Mouse (Mus musculus): ENCODE data around the gene 4930442H23Rik. TPM values are rescaled to one million over a fixed set of nuclear protein-coding genes. Genes with fewer than 3 reads are reported as not detected.
"Not testable (repeated sequence)": the region's sequence is repeated elsewhere in the genome, so short reads cannot be mapped to it uniquely, and the experiment has no call there.

The 4930442H23Rik gene
- total and polyA plus RNA-seq, 2 experiments from 2014 or later = 0.24 TPM; not detected in 1

DNA sequence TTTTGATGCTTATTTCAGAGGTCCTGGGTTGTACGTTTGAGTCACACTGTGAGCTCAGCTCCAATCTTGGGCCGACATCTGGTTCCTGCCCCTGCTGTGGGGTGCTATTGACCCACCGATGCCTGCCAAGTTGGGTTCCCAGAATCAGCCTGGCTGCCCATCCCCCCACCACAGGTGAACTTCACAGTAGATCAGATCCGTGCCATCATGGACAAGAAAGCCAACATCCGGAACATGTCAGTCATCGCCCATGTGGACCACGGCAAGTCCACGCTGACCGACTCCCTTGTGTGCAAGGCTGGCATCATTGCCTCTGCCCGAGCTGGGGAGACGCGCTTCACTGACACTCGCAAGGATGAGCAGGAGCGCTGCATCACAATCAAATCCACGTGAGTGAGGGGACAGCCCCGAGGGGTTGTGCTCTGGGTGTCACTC is 6.1 kb downstream of the 4930442H23Rik start:
- no peak for DNase-seq
- TF ChIP-seq CTCF (IDR thresholded peaks at IDR 0.05; ENCODE audit: low read depth) = no peak
- peaks cover 18% of the 10 kb centered on the region for H3K4me1 ChIP-seq (ENCODE audit: insufficient read depth)
- H3K4me2 ChIP-seq (ENCODE audit: low read depth) = peak overlapping the region; percentile 62
- H3K9ac ChIP-seq = peak overlapping the region; percentile 85
- peak overlapping the region; percentile 64 for H3K4me3 ChIP-seq (ENCODE audit: low read depth, low read length)
- peak overlapping the region; percentile 95; the same call in 1 of the 2 replicates for H3K27ac ChIP-seq (ENCODE audit: low read depth, low read length)
- H3K27me3 ChIP-seq (ENCODE audit: insufficient read depth, low read length) = no peaks in the 10 kb centered on the region
- no peak for ATAC-seq
- no peaks in the 10 kb centered on the region for H3K9me3 ChIP-seq (ENCODE audit: low read length)
- peaks cover 49% of the 10 kb centered on the region for H3K36me3 ChIP-seq (ENCODE audit: insufficient read depth)
- WGBS = 10% methylated on average over 16 of the region's 16 CpGs

DNA sequence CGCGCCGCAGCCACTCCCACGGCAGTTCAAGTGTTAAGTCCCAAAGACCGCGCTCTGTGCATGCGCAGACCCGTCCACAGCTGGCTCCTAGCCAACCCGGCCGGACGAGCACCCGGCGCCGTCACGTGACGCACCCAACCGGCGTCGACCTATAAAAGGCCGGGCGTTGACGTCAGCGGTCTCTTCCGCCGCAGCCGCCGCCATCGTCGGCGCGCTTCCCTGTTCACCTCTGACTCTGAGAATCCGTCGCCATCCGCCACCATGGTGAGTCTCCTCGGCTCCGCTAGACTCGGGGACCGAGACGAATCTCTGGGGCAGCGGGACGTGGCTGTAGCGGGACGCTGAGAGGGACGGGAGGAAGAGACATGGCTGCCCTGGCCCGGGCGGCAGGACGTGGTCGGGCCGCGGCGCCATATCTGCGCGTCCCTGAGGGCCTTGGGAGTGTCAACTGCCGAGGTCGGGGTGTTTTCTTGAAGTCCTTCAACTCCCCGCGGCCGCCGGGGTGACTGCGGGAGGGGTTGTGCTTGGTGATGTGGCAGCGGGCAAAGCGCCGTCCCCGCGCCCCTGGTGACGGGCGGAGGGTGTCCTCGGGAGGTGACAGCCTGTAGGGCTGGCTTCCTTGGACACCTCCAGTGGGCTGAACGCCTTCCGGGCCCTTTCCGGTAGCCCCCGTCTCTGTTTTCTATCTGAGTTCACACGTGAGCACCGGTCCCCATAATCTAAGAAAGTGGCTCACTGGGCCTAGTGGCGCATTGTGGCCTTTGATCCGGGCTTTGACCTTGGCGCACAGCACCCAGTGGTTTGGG is 7.0 kb downstream of the 4930442H23Rik start, which contains the start of gene Eef2:
Gene Eef2 (plus strand): TSS at position 166 of the 806 bp plus-strand sequence.
- peaks cover 41% of the 10 kb centered on the region for H3K36me3 ChIP-seq (ENCODE audit: insufficient read depth)
- H3K4me3 ChIP-seq (ENCODE audit: low read depth, low read length) = peak within 1 kb of the TSS; percentile 64
- peak within 1 kb of the TSS; percentile 95 for H3K27ac ChIP-seq (ENCODE audit: low read depth, low read length)
- peak; percentile 99 for DNase-seq
- no peak; the same call in 1 of the 2 replicates for TF ChIP-seq CTCF (IDR thresholded peaks at IDR 0.05; ENCODE audit: low read depth)
- peak; percentile 66 for ATAC-seq
- H3K4me1 ChIP-seq (ENCODE audit: insufficient read depth) = peaks cover 18% of the 10 kb centered on the region
- peak within 1 kb of the TSS; percentile 62 for H3K4me2 ChIP-seq (ENCODE audit: low read depth)
- peak within 1 kb of the TSS; percentile 85 for H3K9ac ChIP-seq
- H3K9me3 ChIP-seq (ENCODE audit: low read length) = no peaks in the 10 kb centered on the region
- 3% methylated on average over 75 of the region's 77 CpGs for WGBS
- no peaks in the 10 kb centered on the region for H3K27me3 ChIP-seq (ENCODE audit: insufficient read depth, low read length)

DNA sequence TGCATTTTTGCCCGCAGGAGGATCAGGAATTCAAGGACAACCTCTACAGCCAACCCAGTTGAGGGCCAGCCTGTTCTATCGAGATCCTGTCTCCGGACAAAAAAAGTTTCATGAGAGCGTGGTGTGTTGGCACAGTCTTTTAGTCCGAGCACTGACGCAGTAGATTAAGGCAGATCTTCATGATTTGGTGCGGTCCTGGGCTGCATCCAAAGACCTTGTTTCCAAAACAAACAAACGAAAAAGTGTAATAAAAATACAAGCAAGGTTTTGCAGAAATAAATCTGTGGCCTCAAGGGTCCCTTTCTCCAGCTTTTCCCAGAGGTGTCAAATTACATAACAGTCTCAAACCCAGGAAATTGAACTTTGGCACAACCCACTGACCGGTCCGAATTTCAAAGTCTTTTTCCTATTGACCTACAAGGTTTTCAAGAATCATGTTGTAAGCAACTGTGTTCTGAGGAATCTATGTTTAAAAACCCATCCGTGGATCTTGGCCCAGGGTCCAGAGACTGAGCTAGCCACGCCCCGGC is 7.6 kb downstream of the 4930442H23Rik start:
- Histone ChIP-seq H3K9ac (peak overlapping the region; percentile 85), H3K4me1 (ENCODE audit: insufficient read depth) (peaks cover 18% of the 10 kb centered on the region)

DNA sequence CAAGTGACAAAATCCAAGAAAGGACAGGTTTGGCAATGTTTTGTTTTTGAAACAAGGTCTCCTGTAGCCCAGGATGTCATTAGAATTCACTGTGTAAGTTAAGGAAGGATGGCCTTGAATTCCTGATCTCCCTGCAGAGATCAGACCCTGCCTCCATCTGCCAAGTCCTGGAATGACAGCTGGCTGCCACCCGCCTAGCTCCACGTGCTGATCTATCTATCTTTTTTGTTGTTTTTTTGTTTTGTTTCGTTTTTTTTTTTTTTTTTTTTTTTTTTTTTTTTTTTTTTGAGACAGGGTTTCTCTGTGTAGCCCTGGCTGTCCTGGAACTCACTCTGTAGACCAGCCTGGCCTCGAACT is 8.3 kb downstream of the 4930442H23Rik start:
- 7% methylated on average over 4 of the region's 4 CpGs for WGBS
- not testable (repeated sequence) for H3K9me3 ChIP-seq (ENCODE audit: low read length); DNase-seq; H3K27me3 ChIP-seq (ENCODE audit: insufficient read depth, low read length)
- peak overlapping the region; percentile 95 for H3K27ac ChIP-seq (ENCODE audit: low read depth, low read length)
- peaks cover 27% of the 10 kb centered on the region for H3K36me3 ChIP-seq (ENCODE audit: insufficient read depth)
- H3K4me1 ChIP-seq (ENCODE audit: insufficient read depth) = peaks cover 18% of the 10 kb centered on the region
- peak overlapping the region; percentile 58 for H3K4me2 ChIP-seq (ENCODE audit: low read depth)
- peak; percentile 23; the same call in 1 of the 2 replicates for ATAC-seq
- H3K4me3 ChIP-seq (ENCODE audit: low read depth, low read length) = peak overlapping the region; percentile 35; the same call in 1 of the 2 replicates
- peak overlapping the region; percentile 56 for H3K9ac ChIP-seq

More for the DNA sequence above, 7.6 kb downstream of the 4930442H23Rik start:
- no peak for ATAC-seq
- TF ChIP-seq CTCF (IDR thresholded peaks at IDR 0.05; ENCODE audit: low read depth) = no peak
- Histone ChIP-seq H3K36me3 (ENCODE audit: insufficient read depth) (peaks cover 34% of the 10 kb centered on the region), H3K4me2 (ENCODE audit: low read depth) (peak overlapping the region; percentile 62), H3K27me3 (ENCODE audit: insufficient read depth, low read length) (no peaks in the 10 kb centered on the region), H3K27ac (ENCODE audit: low read depth, low read length) (peak overlapping the region; percentile 95), H3K9me3 (ENCODE audit: low read length) (no peaks in the 10 kb centered on the region), H3K4me3 (ENCODE audit: low read depth, low read length) (peak overlapping the region; percentile 64)
- no peak for DNase-seq
- WGBS = 4% methylated on average over 13 of the region's 13 CpGs

DNA sequence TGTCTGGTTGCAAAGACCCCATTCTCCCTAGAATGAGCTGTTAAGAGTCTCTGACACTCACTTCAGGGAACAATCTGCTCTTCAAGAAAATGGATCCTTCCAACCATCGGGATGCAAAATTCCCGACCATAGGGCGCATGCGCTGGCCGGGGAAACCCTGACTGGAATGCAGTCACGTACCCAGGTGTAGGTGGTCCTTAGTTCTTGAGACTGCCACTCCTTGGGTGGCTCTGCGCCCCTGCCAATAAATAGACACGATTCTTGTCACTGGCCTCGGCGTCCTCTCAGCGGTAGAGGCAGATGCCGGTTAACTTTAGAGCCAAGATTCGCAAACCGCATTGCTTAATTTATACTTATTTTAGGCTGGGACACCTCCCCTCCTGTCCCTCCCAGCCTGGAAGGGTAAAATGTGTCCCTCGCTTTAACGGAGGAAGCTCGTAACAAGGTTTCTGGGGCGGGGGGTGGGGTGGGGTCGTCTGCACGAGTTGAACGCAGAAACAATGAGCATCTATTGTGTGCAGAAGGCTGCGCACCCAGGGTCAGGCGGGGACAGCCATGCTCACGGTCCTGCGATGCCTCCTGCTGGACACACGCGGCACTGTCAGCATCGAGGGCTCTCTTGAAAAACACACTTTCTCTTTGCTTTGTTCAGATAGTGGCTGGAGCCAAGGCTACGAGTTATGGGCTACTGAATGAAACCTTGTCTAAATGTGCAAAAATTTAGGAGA is 8.9 kb downstream of the 4930442H23Rik start:
- Histone ChIP-seq H3K27me3 (ENCODE audit: insufficient read depth, low read length) (no peaks in the 10 kb centered on the region), H3K4me3 (ENCODE audit: low read depth, low read length) (peak overlapping the region; percentile 35), H3K9me3 (ENCODE audit: low read length) (no peaks in the 10 kb centered on the region), H3K4me2 (ENCODE audit: low read depth) (peak overlapping the region; percentile 58), H3K27ac (ENCODE audit: low read depth, low read length) (peak overlapping the region; percentile 95), H3K36me3 (ENCODE audit: insufficient read depth) (peaks cover 22% of the 10 kb centered on the region), H3K4me1 (ENCODE audit: insufficient read depth) (peaks cover 18% of the 10 kb centered on the region), H3K9ac (peak overlapping the region; percentile 56)
- WGBS = 2% methylated on average over 29 of the region's 29 CpGs
- peak; percentile 93 for DNase-seq
- ATAC-seq = peak; percentile 84
- TF ChIP-seq CTCF (IDR thresholded peaks at IDR 0.05; ENCODE audit: low read depth) = peak; percentile 90

DNA sequence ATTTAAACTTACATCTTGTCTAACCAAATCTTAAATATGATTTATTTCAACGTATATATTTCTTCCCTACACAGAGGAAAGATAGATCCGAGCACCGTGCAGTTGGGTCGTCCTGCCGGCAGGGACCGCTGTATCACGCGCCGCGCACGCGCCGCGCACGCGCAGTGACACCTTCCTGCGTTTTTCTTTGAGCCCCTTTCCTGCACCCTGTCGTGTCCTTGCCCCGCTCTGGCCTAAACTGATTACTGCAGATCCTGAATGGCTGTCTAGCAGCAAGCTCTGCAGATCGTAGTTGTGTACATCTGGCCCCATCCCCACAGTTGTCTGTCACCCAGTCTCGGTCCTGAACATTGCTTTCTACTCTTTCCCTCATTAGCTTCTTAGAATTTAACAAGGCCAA is 10.5 kb downstream of the 4930442H23Rik start:
- peak; percentile 46 for ATAC-seq
- peak overlapping the region; percentile 40; the same call in 1 of the 2 replicates for H3K9ac ChIP-seq
- no peaks in the 10 kb centered on the region for H3K27me3 ChIP-seq (ENCODE audit: insufficient read depth, low read length)
- peak; percentile 93 for DNase-seq
- peaks cover 21% of the 10 kb centered on the region for H3K4me1 ChIP-seq (ENCODE audit: insufficient read depth)
- peak overlapping the region; percentile 37 for H3K4me2 ChIP-seq (ENCODE audit: low read depth)
- peaks cover 6% of the 10 kb centered on the region for H3K36me3 ChIP-seq (ENCODE audit: insufficient read depth)
- TF ChIP-seq CTCF (IDR thresholded peaks at IDR 0.05; ENCODE audit: low read depth) = peak; percentile 91
- H3K4me3 ChIP-seq (ENCODE audit: low read depth, low read length) = peak overlapping the region; percentile 15; the same call in 1 of the 2 replicates
- no peaks in the 10 kb centered on the region for H3K9me3 ChIP-seq (ENCODE audit: low read length)
- peak overlapping the region; percentile 95 for H3K27ac ChIP-seq (ENCODE audit: low read depth, low read length)
- 5% methylated on average over 21 of the region's 21 CpGs for WGBS

DNA sequence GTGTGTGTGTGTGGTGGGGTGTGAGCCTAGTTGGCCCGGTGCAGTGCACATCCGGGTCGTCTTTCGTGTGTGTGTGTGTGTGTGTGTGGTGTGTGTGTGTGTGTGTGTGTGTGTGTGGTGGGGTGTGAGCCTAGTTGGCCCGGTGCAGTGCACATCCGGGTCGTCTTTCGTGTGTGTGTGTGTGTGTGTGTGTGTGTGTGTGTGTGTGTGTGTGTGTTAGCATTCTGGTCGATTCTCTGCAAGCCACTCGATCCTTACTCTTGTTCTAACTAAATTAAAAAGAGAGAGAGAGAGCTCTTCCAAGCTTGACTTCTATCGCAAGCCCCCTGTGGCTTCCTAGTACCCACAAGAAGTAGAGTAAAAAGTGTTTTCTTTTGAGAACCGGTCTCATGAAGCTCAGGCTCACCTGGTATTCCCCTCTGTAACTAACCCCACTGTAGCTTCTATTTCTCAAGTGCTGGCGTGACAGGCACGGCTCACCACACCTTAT is 14.2 kb downstream of the 4930442H23Rik start:
- not testable (repeated sequence) for H3K9ac ChIP-seq; H3K27me3 ChIP-seq (ENCODE audit: insufficient read depth, low read length); H3K9me3 ChIP-seq (ENCODE audit: low read length); H3K36me3 ChIP-seq (ENCODE audit: insufficient read depth); H3K4me3 ChIP-seq (ENCODE audit: low read depth, low read length)
- 34% methylated on average over 13 of the region's 14 CpGs for WGBS
- H3K4me2 ChIP-seq (ENCODE audit: low read depth) = peak overlapping the region; percentile 74
- DNase-seq (peak; percentile 40), ATAC-seq (peak; percentile 17)
- H3K27ac ChIP-seq (ENCODE audit: low read depth, low read length) = peak overlapping the region; percentile 57; the same call in 1 of the 2 replicates
- peaks cover 18% of the 10 kb centered on the region for H3K4me1 ChIP-seq (ENCODE audit: insufficient read depth)

Measured in forebrain, postnatal 0 days (tissue).